ENCODE assay signal across 8 mouse cellular contexts in the genomic region with DNA sequence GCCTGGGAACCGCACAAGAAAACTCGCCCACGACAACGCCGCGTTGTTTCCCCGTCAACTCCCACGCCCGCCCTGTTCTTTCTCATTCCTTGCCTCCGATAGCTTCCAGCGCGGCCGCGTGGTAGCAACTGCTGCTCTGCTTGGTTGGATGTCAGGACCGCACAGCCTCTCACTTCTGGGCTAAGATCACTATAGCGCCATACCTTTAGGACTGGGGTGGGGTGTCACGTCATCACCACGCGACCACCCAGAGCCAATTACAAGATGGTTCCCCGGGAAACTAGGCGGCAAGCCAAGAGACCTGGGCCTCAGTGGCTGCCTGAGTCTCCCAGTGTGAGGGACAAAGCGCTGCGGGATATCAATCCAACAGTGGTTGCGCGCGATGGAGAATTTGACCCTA. TPM values are rescaled to one million over a fixed set of nuclear protein-coding genes. Genes with fewer than 3 reads are reported as not detected.
A peak's percentile ranks its signal among the peaks of the same experiment; 100 is the strongest.
DNase-seq lines count a peak whose midpoint lies in the region; ATAC-seq lines count a peak whose summit lies in the region.

No protein-coding gene starts in this region.

- H3K4me3 ChIP-seq in embryonic facial prominence, embryonic 11.5 days (ENCODE audit: low read depth, low read length): peak overlapping the region; percentile 32
- peak overlapping the region; percentile 26 for H3K4me3 ChIP-seq in limb, embryonic 11.5 days (ENCODE audit: low read depth, low read length)
- peak overlapping the region; percentile 44 for H3K4me3 ChIP-seq in midbrain, embryonic 16.5 days (ENCODE audit: low read depth, low read length)

- ATAC-seq in embryonic facial prominence, embryonic 11.5 days (replicated peaks; ENCODE audit: insufficient number of reproducible peaks, low FRiP score, low TSS enrichment, low read depth): 0 out of 2 replicates have a peak, but pooled peaks have one; percentile 4
- ATAC-seq in limb, embryonic 11.5 days (ENCODE audit: insufficient number of reproducible peaks, low FRiP score, low TSS enrichment, low read depth): peak; percentile 10; the same call in 1 of the 2 replicates
- ATAC-seq in midbrain, embryonic 16.5 days: peak; percentile 29

- 4% methylated on average over 26 of the region's 26 CpGs for WGBS in embryonic facial prominence, embryonic 11.5 days
- WGBS in limb, embryonic 11.5 days: 4% methylated on average over 26 of the region's 26 CpGs
- 4% methylated on average over 26 of the region's 26 CpGs for WGBS in midbrain, embryonic 16.5 days

- no peaks in the 10 kb centered on the region for H3K27me3 ChIP-seq in embryonic facial prominence, embryonic 11.5 days (ENCODE audit: control insufficient read depth, insufficient read depth, low read length)
- H3K27me3 ChIP-seq in limb, embryonic 11.5 days (ENCODE audit: control insufficient read depth, insufficient read depth, low read length): no peaks in the 10 kb centered on the region
- no peaks in the 10 kb centered on the region for H3K27me3 ChIP-seq in midbrain, embryonic 16.5 days (ENCODE audit: control insufficient read depth, insufficient read depth, low read depth, low read length)

- peak; percentile 88 for DNase-seq in brain, adult 2 months (ENCODE audit: low read depth, low spot score)
- DNase-seq in embryonic facial prominence, embryonic 11.5 days (ENCODE audit: low spot score): peak; percentile 81
- peak; percentile 39 to 41 for DNase-seq in heart, adult 9 months (ENCODE audit: low spot score in 2 of 2)
- DNase-seq in kidney, adult 9 months: peak; percentile 49
- DNase-seq in limb, embryonic 11.5 days (ENCODE audit: low spot score): peak; percentile 85
- DNase-seq in telencephalon, adult 2 months (ENCODE audit: low read depth, low spot score): peak; percentile 78
- no peak for DNase-seq in adipocyte (ENCODE audit: low spot score)

- peaks cover 4% of the 10 kb centered on the region; the same call in 1 of the 2 replicates for H3K36me3 ChIP-seq in embryonic facial prominence, embryonic 11.5 days (replicated peaks; ENCODE audit: control insufficient read depth, insufficient read depth, low read depth, low read length)
- H3K36me3 ChIP-seq in limb, embryonic 11.5 days (ENCODE audit: control insufficient read depth, insufficient read depth, low read length): peaks cover 2% of the 10 kb centered on the region; the same call in 1 of the 2 replicates
- peaks cover 8% of the 10 kb centered on the region for H3K36me3 ChIP-seq in midbrain, embryonic 16.5 days (ENCODE audit: control insufficient read depth, insufficient read depth, low read length)

- H3K4me1 ChIP-seq in embryonic facial prominence, embryonic 11.5 days (ENCODE audit: control insufficient read depth, insufficient read depth, low read length): no peaks in the 10 kb centered on the region; the same call in 1 of the 2 replicates
- peaks cover 18% of the 10 kb centered on the region; the same call in 1 of the 2 replicates for H3K4me1 ChIP-seq in limb, embryonic 11.5 days (ENCODE audit: control insufficient read depth, insufficient read depth, low read length)
- peaks cover 52% of the 10 kb centered on the region for H3K4me1 ChIP-seq in midbrain, embryonic 16.5 days (ENCODE audit: control insufficient read depth, insufficient read depth, low read length)

- peak overlapping the region; percentile 47 for H3K9ac ChIP-seq in embryonic facial prominence, embryonic 11.5 days (replicated peaks; ENCODE audit: low read length)
- H3K9ac ChIP-seq in limb, embryonic 11.5 days (ENCODE audit: low read length): peak overlapping the region; percentile 19; the same call in 1 of the 2 replicates
- peak overlapping the region; percentile 55; the same call in 1 of the 2 replicates for H3K9ac ChIP-seq in midbrain, embryonic 16.5 days (ENCODE audit: low read depth, low read length)

- peak overlapping the region; percentile 34 for H3K4me2 ChIP-seq in embryonic facial prominence, embryonic 11.5 days (ENCODE audit: low read depth, low read length)
- H3K4me2 ChIP-seq in limb, embryonic 11.5 days (ENCODE audit: low read depth, severe bottlenecking): peak overlapping the region; percentile 41
- peak overlapping the region; percentile 58 for H3K4me2 ChIP-seq in midbrain, embryonic 16.5 days (ENCODE audit: low read length)

- H3K27ac ChIP-seq in embryonic facial prominence, embryonic 11.5 days (replicated peaks; ENCODE audit: low read depth, low read length): peak overlapping the region; percentile 65
- H3K27ac ChIP-seq in limb, embryonic 11.5 days (replicated peaks; ENCODE audit: low read depth, low read length): 0 out of 2 replicates have a peak overlapping the region, but pooled peaks have one; percentile 39
- H3K27ac ChIP-seq in midbrain, embryonic 16.5 days (ENCODE audit: low read length): peak overlapping the region; percentile 68

- H3K9me3 ChIP-seq in embryonic facial prominence, embryonic 11.5 days (replicated peaks; ENCODE audit: control insufficient read depth, low read length): no peaks in the 10 kb centered on the region
- H3K9me3 ChIP-seq in limb, embryonic 11.5 days (ENCODE audit: control insufficient read depth, low read length): no peaks in the 10 kb centered on the region
- no peaks in the 10 kb centered on the region for H3K9me3 ChIP-seq in midbrain, embryonic 16.5 days (replicated peaks; ENCODE audit: control insufficient read depth, low read length, poor library complexity, severe bottlenecking)

RNA-seq across cellular contexts. Expression of a gene that starts 3.0 kb away (rescaled TPM):
- 27.3 and 30.8 TPM in 2 replicates for polyA plus RNA-seq in embryonic facial prominence, embryonic 11.5 days (2014; fragmentation: Nextera tagmentation; extraction: Ambion mirVana)
- polyA plus RNA-seq in limb, embryonic 11.5 days (2014; fragmentation: Nextera tagmentation; extraction: Ambion mirVana): 26.1 and 28.4 TPM in 2 replicates
- polyA plus RNA-seq in midbrain, embryonic 16.5 days (2015; fragmentation: Nextera tagmentation; extraction: Ambion mirVana): 15.8 and 16.1 TPM in 2 replicates

RNA-seq across cellular contexts. Expression of a gene that starts 5.4 kb away (rescaled TPM):
- 131 and 134 TPM in 2 replicates for polyA plus RNA-seq in embryonic facial prominence, embryonic 11.5 days (2014; fragmentation: Nextera tagmentation; extraction: Ambion mirVana)
- 129 and 133 TPM in 2 replicates for polyA plus RNA-seq in limb, embryonic 11.5 days (2014; fragmentation: Nextera tagmentation; extraction: Ambion mirVana)
- 36.8 and 43.5 TPM in 2 replicates for polyA plus RNA-seq in midbrain, embryonic 16.5 days (2015; fragmentation: Nextera tagmentation; extraction: Ambion mirVana)

RNA-seq across cellular contexts. Expression of a gene that starts 54.5 kb away (rescaled TPM):
- polyA plus RNA-seq in embryonic facial prominence, embryonic 11.5 days (2014; fragmentation: Nextera tagmentation; extraction: Ambion mirVana): 5.6 and 7.4 TPM in 2 replicates
- polyA plus RNA-seq in limb, embryonic 11.5 days (2014; fragmentation: Nextera tagmentation; extraction: Ambion mirVana): 3.1 and 3.2 TPM in 2 replicates
- 92.0 and 114 TPM in 2 replicates for polyA plus RNA-seq in midbrain, embryonic 16.5 days (2015; fragmentation: Nextera tagmentation; extraction: Ambion mirVana)

Comparison
In these comparisons a context has a peak if more than half of its experiments do, and no peak if none do; other contexts are left out.
1. RNA of a gene that starts 54.5 kb away (polyA plus RNA-seq): 92.0 to 114 TPM in midbrain, embryonic 16.5 days; 5.6 to 7.4 TPM in embryonic facial prominence, embryonic 11.5 days and 3.1 to 3.2 TPM in limb, embryonic 11.5 days; every median in the first group is over 10 times any median in the second.
2. Peak in every context shown above with its lines, with median percentiles within 50 percentile points of each other: ATAC-seq, H3K27ac ChIP-seq, H3K4me2 ChIP-seq, H3K4me3 ChIP-seq and H3K9ac ChIP-seq.